Mouse (Mus musculus) B cell, adult 2 months (primary cell): ENCODE data around the gene Hyal3.
"Not testable (repeated sequence)": the region's sequence is repeated elsewhere in the genome, so short reads cannot be mapped to it uniquely, and the experiment has no call there.

Source experiments
- DNase-seq, 2 experiments: peaks; one replicate each; pipeline ENCODE4 v3.0.0; 2022

The Hyal3 gene

GRCm38 (mm10) chr9:107551117-107551889, 29.3 kb upstream of the Hyal3 start, which contains the start of gene Rassf1:
Rassf1 (plus strand) TSS chr9:107551555.
- peak; percentile 79 to 84 for DNase-seq

DNA sequence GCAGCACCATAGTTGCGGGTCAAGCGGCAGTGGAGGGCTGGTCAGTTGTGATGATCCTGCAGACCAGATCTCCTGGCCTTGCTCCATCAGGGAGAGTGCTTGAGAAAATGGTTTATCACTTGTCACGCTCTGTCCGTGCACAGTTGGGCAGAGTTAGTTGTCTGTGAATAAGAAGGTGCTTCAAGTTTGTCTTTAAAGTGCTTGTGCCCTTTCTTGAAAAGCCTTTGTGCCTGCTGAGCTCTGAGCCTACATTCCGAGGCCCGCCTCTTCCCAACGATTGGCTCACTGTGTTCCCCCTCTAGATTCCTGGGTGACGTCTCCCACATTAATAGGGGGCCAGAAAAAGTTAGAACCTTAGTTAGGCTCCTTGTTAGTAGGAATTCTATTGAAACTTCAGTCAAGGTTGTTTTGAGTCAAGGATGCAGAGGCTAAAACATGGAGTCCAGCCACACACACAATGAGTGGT, 28.7 kb upstream of the Hyal3 start:
- DNase-seq: no peak

- DNase-seq: no peak
These were observed 27.8 kb upstream of the Hyal3 start for GRCm38 (mm10) chr9:107552690-107553393.

- DNase-seq: peak; percentile 55 to 61
These were observed 26.9 kb upstream of the Hyal3 start for GRCm38 (mm10) chr9:107553541-107554318.

DNA sequence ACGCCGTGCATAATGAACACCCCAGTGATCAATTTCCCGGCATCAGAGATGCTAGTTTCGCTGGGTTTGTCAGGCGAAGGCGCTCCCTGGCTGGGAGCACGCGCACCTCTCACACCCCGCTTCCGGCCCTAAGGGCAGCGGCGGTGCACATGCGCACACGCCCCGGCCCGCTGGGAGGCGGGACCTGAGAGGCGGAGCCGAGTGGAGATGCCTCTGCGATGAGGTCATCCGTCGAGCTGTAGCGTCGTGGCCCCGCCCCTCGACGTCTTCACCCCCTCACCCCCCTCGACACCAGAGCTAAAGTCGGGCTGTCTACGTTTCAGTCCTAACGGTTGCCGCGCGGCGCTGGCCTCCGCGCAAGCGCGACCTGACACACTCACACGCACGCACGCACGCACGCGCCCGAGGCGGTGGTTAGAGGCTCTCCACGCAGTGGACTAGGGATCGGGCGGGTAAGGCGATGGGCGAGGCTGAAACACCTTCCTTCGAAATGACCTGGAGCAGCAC, 26.2 kb upstream of the Hyal3 start:
- DNase-seq: peak; percentile 97 to 98

DNA sequence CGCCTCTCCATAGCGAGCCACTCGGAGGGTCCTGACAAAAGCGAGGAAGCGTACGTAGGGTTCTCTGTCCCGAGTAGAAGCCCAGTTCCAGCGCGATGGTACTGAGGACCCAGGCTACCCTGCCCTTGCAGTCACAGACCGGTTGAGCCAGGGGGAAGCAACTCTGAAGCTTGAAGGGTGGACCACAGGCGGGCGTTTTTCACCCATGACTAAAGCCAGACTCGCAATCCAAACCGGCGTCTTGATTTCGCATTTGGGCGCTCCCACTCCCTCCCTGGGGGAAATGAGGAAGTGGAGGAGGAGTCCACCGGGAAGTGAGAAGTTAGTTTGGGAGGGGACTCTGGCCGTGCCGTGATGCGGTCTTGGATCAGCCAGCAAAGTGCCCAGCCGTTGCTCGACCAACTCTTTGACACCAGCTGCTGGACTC, 25.6 kb upstream of the Hyal3 start:
- DNase-seq: peak in 1 of 2 experiments; percentile 65

DNA sequence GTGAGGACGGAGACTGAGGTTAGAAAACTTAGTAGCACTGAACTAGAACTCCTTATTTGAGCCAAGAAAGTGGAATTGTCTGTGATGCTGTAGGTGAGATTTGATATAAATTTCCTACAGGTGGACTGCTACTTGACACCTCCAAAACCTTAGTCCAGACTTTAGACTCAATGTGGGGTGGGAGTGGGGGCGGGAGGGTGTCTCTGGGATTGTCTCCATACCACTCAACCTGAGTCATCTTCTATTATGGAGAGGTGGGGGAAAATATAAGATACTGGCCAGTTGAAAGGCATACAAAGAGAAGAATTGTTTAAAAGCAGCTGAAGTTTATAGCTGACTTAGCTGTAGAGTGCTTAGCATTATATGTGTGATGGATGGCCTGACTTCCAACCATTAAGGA, 24.9 kb upstream of the Hyal3 start:
- no peak for DNase-seq

DNA sequence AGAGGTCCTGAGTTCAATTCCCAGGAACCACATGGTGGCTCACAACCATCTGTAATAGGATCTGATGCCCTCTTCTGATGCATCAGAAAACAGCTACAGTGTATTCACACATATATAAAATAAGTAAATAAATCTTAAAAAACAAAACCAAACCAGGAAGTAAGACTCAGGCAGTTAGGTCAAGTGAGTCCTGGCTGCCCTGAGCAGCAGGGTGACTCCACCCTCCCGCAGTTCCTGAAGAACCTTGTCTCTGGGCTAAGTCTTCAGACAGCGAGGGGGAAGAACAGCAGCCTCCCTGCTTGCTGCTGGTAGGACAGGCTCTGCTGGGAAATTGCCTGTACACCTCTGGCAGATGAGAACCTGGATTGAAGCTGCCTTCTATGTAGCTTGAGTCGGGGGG, 24.3 kb upstream of the Hyal3 start:
- DNase-seq: no peak

GRCm38 (mm10) chr9:107563029-107563581, 17.5 kb upstream of the Hyal3 start, which contains the start of gene Tusc2:
Tusc2 (plus strand) TSS chr9:107563255.
- peak; percentile 90 to 91 for DNase-seq

GRCm38 (mm10) chr9:107565556-107565955, 15.1 kb upstream of the Hyal3 start:
- not testable (repeated sequence) for DNase-seq

DNA sequence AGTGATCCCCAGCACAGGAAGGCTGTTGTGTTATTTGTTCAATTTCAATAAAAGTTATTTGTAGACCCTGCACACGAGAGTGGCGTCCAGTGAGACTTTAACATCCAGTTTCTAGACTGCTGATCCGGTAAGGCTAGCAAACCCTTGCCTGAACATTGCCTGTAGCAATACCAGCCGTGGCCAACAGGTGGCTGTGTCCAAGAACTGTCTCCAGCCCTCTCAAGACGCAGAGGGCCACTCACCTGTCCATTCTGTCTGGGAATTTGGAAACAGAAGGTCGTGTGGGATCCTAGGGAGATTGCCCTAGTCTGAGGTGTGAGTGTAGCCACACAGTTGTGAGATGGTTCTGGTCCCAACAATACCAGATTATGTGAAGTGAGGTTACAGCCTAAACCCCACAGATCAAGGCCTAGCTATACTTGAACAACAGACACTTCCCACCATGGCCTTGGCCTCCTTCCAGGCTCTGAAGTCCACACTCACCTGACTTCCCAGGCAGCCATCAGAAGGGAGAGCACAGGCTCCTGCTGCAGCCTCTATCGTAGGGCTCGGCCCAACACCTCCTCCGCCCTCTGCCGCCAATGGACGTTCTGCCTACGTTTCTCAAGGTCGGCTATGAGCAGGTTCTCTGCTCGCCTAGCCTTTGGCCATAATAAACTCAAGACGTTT, 14.4 kb upstream of the Hyal3 start:
- DNase-seq: peak; percentile 84 to 85

- DNase-seq: no peak
These were observed 13.8 kb upstream of the Hyal3 start for GRCm38 (mm10) chr9:107566855-107567254.

DNA sequence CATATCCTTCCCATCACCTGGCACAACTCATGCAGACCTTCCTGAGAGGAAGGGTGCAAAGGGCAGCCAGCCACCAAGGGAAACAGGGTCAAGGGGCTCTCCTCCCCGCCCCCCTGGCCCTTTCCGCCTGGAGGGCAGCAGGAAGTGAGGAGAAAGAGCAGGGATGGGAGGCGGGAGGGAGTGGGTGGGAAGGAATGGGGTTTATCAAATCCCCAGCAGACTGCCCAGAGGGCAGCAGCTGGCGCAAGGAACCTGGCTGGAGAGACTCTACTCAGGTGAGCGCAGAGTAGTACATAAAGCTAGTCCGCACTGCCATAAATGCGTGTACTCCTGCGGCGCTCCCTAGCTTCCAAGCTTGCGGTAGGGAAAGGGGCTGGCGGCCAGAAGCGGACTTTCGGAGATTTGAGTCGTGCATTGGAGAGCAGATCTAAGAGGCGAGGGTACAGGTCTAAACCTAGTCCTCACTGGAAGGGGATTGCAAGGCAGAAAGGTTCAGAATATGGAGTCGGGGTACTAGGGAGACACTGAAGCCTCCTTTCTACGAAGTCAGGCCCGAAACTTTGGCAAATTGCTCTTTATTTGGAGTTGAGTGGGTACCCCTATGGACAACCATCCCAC, 12.8 kb upstream of the Hyal3 start, which contains the start of gene Hyal2:
Gene Hyal2 (plus strand): TSS at position 244 of the 618 bp plus-strand sequence.
- no peak for DNase-seq

- DNase-seq: peak; percentile 85
These were observed 12.0 kb upstream of the Hyal3 start for GRCm38 (mm10) chr9:107568331-107569261.

DNA sequence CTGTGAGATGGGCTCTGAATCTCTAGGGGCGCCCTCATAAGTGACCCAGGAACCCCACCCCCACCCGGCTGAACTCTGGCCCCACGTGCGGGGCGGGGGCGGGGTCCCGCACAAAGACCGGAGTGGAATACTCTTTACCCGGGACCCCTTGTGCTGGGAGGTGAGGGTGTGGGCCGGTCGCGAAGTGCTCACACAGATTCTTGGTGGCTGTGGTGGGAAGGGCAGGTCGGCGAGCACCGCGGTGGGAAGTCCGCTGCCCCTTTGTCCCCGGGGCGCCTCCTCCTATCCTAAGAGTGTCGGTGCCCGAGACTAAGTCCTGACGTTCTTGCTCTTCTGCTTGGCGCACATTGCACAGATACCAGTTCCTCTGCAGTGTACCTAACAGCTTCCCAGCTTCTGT, 11.3 kb upstream of the Hyal3 start:
- no peak for DNase-seq

DNA sequence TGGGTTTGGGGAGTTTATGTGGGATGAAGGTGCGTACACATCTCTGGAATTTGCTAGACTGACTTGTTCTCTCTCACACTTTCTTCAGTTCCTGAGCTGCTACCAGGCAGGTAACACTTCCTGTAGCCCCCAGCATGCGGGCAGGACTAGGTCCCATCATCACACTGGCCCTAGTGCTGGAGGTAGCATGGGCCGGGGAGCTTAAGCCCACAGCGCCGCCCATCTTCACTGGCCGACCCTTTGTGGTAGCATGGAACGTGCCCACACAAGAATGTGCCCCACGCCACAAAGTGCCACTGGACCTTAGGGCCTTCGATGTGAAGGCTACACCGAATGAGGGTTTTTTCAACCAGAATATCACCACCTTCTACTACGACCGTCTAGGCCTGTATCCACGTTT, 10.6 kb upstream of the Hyal3 start:
- no peak for DNase-seq

DNA sequence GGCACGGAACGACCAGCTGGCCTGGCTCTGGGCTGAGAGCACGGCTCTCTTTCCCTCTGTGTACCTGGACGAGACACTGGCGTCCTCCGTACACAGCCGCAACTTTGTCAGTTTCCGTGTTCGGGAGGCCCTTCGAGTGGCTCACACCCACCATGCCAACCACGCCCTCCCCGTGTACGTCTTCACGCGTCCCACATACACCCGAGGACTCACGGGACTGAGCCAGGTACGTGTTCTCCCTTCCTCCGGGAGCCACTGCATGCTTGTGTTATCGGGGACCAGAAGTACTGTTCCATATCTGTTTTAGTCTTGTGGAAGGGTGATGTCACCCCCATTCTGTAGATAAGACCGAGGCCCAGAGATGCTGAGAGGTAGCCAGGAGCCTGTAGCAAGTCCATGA, 9.8 kb upstream of the Hyal3 start:
- DNase-seq: no peak

DNA sequence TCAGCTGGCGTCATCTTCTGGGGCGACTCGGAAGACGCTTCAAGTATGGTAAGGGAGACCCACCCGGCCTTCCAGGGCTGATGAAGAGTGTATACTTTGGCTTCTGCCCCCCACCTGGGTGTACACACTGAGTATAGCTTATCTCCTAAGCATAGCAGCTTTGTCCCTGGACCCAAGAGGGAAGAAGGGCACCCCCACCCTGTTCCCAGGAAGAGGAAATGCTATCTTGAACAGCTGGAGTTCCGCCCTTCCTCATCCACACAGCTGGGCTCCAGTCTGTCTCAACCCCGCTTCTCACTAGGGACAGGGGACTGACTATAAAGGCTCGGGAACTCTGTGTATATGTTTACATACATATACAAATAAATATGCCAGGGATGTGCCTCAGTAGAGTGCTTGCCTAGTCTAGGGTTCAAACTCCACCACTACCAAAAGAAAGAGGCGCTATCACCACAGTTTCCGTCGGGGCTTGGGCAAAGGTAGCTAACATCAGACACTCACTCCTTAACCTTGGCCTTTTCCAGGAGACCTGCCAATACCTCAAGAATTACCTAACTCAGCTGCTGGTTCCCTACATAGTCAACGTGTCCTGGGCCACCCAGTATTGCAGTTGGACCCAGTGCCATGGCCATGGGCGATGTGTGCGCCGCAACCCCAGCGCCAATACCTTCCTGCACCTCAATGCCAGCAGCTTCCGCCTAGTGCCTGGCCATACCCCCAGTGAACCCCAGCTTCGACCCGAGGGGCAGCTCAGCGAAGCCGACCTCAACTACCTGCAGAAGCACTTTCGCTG, 8.9 kb upstream of the Hyal3 start:
- DNase-seq: no peak

DNA sequence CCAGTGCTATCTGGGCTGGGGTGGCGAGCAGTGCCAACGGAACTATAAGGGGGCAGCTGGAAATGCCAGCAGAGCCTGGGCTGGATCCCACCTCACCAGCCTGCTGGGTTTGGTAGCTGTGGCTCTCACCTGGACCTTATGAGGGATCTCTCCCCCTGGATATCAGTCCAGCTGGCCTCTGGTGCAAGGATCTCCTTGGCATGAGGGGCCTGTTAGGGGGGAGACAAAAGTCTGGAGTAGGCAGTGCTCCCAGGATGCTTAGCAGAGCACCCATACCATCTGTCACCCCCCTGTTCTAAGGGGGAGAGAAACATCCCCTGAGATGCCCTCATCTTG, 8.3 kb upstream of the Hyal3 start:
- no peak for DNase-seq

DNA sequence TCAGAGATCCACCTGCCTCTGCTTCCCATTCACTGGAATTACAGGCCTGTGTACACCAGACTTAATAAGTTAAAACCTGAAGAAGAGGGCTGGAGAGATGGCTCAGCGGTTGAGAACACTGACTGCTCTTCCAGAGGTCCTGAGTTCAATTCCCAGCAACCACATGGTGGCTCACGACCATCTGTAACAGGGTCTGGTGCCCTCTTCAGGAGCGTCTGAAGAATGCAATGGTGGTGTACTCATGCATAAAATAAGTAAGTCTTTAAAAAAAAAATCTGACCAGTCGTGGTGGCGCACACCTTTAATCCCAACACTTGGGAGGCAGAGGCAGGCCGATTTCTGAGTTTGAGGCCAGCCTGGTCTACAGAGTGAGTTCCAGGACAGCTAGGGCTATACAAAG, 6.8 kb upstream of the Hyal3 start:
- not testable (repeated sequence) for DNase-seq
